Mouse (Mus musculus) ZHBTc4 (cell line): ENCODE results near the gene Pik3c2b.

Experiments used
- DNase-seq: peaks from one replicate; pipeline ENCODE4 v3.0.0-alpha.2; 2011; ENCODE audit warnings: low read depth, low spot score

Pik3c2b gene

DNA sequence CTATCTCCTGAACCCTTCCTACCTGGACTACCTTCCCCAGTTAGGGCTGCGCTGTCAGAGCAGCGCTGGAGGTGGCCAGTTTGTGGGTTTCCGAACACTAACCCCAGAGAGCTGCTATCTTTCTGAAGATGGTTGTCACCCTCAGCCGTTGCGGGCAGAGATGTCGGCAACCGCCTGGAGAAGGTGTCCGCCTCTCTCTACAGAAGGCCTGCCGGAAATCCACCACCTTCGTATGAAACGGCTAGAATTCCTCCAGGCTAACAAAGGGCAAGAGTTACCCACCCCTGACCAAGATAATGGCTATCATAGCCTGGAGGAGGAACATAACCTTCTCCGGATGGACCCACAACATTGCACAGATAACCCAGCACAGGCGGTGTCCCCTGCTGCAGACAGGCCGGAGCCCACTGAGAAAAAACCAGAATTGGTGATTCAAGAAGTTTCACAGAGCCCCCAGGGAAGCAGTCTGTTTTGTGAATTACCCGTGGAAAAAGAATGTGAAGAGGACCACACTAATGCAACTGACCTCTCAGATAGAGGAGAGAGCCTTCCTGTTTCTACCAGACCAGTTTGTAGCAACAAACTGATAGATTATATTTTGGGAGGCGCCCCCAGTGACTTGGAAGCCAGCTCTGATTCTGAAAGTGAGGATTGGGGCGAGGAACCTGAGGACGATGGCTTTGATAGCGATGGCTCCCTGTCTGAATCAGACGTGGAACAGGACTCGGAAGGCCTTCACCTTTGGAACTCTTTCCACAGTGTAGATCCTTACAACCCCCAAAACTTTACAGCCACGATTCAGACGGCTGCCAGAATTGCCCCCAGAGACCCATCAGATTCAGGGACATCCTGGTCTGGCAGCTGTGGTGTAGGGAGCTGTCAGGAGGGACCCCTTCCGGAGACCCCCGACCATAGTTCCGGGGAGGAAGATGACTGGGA is 87.2 kb downstream of the Pik3c2b start:
- no peak for DNase-seq

DNA sequence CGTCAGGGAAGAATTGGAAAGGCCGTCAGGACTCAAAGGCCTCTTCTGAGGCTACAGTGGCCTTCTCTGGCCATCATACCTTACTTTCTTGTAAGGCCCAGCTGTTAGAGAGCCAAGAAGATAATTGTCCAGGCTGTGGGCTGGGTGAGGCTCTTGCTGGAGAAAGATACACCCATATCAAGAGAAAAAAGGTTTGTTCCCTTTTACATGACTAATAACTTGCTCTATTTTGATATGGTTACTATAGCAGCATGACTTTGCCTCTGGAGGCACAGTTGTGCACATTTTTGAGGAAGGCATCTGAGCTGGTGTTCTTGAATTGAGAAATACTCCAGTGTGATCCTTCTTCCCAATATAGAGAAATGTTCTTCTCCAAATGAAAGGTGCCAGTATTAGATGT is 88.0 kb downstream of the Pik3c2b start:
- DNase-seq, result no peak

DNA sequence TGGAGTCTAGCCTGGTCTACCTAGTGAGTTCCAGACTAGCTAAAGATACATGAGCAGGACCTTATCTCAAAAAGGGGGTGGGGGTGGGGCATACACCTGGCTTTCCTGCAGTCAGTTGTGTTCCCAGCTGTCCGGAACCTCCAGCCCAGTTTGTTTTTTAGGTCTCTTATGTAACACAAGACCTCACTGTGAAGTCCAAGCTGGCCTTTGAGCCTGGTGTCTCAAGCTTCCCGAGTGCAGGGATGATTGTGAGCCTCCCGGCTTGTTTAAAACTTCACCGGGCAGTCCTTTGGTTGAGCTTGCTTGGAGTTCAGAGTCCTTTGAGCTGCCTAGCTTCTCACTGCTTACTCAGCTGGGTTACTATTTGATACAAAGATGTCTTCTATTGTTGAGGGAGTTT is 88.6 kb downstream of the Pik3c2b start:
- no peak for DNase-seq

DNA sequence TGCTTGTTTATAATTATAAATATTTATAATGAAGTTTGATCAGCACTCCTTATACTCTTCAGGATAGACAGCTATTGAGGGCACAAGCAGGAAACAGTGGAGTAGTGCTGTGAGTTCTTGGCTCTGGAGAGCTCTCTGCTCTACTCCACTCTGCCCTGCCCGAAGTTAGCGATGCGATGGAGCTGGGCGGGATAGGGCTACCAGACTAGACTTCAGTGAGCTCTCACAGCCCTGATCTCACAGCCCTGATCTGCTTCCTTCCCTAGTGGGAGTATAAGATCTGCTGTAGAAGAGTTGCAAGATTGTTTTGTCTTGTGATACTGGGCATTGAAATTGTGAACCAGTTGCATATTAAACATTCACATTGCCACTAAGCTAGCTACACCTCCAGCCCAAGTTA is 89.4 kb downstream of the Pik3c2b start:
- DNase-seq, result peak; percentile 31

DNA sequence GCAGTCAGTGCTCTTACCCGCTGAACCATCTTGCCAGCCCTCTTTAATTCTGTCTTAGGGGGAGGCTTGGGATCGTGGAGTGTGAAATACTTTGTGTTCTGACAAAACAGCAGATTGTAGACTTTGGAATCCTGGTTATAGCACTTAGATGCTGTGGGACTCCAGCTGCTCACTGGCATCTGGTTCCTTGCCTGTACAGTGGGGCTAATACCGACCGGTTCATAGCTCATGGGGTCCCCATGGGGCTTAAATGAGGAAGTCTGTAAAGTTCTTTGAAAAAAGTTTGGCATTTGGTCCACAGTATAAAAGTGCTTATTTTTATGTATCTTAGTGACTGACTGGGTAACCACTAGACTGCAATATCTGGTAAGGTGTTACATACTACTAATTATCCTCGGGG is 90.3 kb downstream of the Pik3c2b start:
- DNase-seq, result no peak

GRCm38 (mm10) chr1:133138401-133138800 is 92.9 kb downstream of the Pik3c2b start:
- DNase-seq, result no peak

DNA sequence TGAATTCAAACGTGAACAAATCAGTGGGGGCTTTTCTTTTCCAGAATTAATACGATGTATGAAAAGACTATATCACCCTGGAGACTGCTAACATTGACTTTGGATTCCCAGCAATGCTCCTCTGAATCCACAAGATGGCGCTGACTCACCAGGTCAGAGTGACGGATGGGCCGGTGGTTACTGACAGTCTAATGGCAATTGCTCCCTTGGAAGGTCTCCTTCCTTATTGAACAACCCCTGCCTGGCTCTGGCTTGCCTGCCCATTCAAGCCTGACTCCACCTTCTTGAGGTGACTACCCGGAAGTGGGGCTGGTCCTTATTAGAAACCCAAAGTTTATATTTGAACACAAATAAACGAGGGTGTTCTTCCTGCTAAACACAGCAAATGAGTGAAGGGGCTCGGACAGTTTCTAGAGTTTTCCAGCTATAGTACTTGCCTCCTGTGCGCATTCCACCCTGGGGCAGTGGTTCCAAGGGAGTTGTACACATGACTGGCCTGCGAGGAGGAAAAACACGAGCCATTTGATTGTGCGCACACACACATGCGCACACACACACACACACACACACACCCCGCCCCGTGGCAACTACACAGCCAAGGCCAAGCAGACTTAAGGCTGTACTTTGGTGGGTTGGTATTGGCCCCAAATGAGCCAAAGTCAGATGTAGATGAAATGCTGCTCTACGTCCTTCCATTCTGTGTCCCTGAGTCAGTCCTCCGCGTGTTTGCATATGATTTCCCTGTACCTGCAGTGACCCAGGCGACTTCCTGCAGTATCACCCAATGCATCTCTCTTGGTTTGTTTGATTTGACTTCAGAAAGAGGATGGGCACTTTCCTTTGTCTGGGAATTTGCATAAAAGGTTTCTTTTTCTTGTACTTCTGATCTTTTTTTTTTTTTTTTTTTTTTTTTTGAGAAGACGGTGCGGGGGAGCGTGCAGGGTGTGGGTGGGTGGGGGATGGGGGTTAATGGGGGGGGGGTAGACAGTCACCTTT is 100.8 kb downstream of the Pik3c2b start:
- DNase-seq, result peak; percentile 88

GRCm38 (mm10) chr1:133147324-133147723 is 101.9 kb downstream of the Pik3c2b start:
- no peak for DNase-seq

DNA sequence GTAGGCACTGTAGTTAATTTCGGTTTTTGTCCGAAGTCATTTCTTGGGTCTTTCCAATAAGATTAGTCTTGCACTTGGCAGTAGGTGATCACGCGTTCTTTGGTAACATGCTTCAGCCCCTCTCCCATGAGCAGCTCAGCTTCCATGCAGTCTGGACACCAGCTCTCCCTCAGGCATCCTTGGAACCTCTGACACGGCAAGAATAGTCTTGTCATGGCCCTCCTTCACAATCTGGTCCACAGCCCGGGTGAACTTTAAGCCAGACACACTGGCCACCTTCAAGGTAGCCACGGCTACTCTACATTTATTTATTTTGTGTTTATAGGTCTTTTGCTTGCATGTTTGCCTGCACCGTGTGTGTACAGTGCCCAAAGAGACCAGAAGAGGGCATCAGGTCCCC is 102.7 kb downstream of the Pik3c2b start:
- no peak for DNase-seq

GRCm38 (mm10) chr1:133150556-133150955 is 105.1 kb downstream of the Pik3c2b start:
- no peak for DNase-seq

DNA sequence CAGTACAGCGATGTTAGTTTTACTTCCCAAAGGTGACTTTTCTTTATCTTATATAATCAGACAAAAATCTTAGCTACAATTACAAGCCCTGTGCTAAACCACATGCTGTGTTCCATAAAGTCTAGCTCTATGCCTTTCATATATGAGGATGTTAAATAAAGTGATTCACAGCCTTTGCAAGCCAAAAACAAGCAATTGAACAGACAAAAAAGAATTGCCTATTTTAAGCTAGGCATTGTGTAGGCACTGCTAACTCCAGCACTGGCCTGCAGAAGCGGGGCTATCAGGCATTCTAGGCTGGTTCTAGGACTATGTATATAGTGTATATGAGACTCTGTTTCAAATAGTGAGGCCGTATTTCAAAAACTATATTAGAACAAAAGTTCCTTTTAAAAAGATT is 106.7 kb downstream of the Pik3c2b start:
- no peak for DNase-seq

DNA sequence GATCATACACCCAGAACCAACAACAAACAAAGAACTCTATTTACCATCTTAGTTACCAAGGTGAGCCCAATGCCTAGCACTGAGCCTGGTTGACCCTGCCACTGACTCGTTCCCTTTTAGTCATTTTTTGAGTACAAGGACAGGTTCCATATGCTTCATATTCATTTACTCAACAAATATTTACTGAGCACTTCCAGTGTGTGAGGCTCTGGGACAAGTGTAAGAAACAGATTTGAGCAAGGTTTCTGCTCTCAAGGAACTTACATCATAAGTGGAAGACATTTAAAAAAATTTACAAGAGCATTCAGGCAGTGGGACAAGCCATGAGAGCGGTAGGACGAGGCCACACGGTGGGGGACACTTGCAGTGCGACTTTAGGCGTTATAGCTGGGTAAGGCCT is 109.8 kb downstream of the Pik3c2b start:
- no peak for DNase-seq
